Mouse (Mus musculus) E14TG2a.4 (cell line): ENCODE measurements around the gene Gpr141.

Experiments used
- CTCF ChIP-seq: conservative IDR thresholded peaks from 2 replicates; pipeline ENCODE4 v1.5.1; 2014; ENCODE audit warnings: low read length
- NANOG ChIP-seq: IDR thresholded peaks from 2 replicates; pipeline ENCODE4 v1.6.1; 2014; ENCODE audit warnings: borderline replicate concordance, low read length, mixed read lengths
- POU5F1 ChIP-seq: IDR thresholded peaks from 2 replicates; pipeline ENCODE4 v1.6.1; 2014; ENCODE audit warnings: low read length, borderline replicate concordance

DNA sequence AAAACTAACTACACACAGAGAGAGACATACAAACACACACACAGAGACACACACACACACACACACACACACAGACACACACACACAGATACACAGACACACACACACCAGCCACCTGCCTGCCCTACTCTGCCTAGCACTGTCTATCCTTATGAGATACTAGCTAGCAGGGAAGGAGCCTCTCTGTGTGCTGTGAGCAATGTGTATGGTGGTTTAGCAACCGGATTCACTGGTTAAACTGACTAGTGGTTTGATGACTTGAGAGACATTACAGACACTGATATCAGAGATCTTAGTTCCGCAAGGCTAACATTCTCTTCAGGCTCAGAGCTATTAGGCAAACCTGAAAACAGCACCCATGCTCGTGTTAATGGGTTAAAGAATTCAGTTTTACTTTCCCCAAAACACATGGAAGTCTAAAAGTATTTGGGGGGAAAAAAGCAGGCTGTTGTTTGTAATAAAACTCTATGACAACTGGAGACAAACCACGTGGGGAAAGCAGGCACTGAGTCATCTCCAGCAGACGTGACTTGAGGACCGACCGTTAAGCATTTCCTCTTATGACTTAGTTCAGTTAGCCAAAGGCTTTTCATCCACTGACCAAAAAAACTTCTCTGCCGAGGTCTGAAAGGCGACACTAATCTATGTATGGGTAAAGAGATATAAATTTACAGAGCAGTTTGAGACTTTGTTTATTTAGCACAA, 30.7 kb upstream of the Gpr141 start:
- TF ChIP-seq CTCF (no peak), NANOG (no peak), POU5F1 (no peak)
